Mouse (Mus musculus) layer of hippocampus, adult 8-10 months (tissue): ENCODE data around the gene Srp14. TPM values are rescaled to one million over a fixed set of nuclear protein-coding genes. Genes with fewer than 3 reads are reported as not detected.
A peak's percentile ranks its signal among the peaks of the same experiment; 100 is the strongest.

Experiments
- DNase-seq, 2 experiments: peaks; one replicate each; pipeline ENCODE4 v3.0.0; 2022; ENCODE audit warnings: low spot score in 2 of 2
- total RNA-seq, 4 experiments: library from RNA; stranded (reverse); gene quantifications; 2 replicates each; pipeline ENCODE4 v1.2.4; 2022

The Srp14 gene
- total RNA-seq, 4 experiments from 2014 or later = 174 to 183 (median 182) TPM

- no peak for DNase-seq
These were observed 11.0 kb upstream of the Srp14 start for GRCm38 (mm10) chr2:118490241-118491091.

DNA sequence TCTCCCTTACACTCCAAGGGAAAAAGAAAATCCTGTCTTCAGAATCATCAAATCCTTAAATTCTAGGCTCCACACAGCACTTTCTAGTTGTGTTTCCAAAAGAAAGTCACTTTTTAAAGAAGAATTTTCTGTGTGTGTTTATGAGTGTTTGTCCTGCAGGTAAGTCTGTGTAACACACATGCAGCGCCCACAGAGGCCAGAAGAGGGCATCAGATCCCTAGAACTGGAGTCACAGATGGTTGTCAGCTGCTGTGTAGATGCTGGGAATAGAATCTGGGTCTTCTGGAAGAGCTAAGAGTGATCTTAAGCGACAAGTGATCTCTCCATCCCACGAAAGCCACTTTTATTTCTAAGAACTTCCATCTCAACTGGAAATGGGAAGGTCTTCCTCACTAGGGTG lies 8.3 kb upstream of the Srp14 start:
- no peak for DNase-seq

DNA sequence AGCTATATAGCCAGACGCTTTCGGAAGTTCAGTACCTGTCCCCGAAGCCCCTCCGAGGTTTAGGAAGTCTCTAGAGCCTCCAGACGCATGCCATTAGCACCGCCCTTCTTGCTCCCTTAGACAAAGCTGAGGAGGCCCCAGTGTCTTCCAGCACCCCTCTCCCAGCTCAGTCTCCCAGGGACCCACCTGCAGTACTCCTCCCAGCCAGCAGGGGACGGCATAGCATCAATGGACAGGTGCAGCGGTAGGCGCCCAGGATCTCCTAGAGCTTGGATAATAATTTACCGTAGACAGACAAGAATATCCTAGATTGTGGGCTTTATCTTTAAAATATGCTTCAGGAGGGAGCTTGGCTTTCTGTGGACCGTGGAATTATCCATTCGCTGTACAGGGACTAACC lies 7.4 kb upstream of the Srp14 start:
- DNase-seq = peak in 1 of 2 experiments; percentile 66

- no peak for DNase-seq
These were observed 5.9 kb upstream of the Srp14 start for GRCm38 (mm10) chr2:118485415-118485814.

DNA sequence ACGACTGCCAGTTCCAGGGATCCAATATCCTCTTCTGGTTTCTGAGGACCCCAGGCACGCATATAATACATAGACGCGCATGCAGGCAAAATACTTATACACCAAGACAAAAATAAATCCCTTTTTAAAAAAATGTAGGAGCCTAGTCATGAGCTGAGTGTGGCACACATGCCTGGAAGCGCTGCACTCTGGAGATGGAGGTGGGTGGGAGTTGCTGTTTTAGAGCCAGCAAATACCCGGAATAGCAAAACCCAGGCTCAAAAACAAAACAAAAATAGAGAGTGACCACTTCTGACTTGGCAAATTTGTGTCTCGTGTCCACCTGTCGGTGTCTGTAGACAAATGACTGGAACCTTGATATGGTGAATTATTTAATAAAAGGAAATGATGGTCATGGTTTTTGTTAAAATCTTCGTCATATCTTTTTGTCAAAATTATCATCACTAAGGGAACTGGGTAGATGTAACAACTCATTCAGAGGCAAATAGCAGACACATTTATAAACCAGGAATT lies 4.9 kb upstream of the Srp14 start:
- no peak for DNase-seq

GRCm38 (mm10) chr2:118483032-118483431 lies 3.5 kb upstream of the Srp14 start:
- DNase-seq = no peak

DNA sequence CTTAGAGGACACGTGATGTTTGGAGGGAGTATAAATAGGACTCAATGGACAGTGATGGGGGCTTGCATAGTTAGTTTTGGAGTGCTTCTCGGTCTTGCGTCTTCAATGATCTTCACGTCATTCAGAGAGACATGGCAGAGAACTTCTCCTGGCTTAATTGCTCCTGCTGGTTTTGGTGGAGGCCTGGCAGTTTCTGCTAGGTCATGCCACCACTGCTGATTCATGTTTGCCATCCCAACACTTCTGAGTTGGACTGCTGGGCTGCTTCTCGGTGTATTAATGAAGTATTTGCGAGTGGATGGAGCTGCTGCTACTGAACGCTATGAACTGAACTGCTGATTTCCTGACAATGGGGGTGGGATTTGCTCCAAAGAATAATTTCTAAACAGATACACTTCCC lies 1.4 kb upstream of the Srp14 start:
- DNase-seq = no peak

DNA sequence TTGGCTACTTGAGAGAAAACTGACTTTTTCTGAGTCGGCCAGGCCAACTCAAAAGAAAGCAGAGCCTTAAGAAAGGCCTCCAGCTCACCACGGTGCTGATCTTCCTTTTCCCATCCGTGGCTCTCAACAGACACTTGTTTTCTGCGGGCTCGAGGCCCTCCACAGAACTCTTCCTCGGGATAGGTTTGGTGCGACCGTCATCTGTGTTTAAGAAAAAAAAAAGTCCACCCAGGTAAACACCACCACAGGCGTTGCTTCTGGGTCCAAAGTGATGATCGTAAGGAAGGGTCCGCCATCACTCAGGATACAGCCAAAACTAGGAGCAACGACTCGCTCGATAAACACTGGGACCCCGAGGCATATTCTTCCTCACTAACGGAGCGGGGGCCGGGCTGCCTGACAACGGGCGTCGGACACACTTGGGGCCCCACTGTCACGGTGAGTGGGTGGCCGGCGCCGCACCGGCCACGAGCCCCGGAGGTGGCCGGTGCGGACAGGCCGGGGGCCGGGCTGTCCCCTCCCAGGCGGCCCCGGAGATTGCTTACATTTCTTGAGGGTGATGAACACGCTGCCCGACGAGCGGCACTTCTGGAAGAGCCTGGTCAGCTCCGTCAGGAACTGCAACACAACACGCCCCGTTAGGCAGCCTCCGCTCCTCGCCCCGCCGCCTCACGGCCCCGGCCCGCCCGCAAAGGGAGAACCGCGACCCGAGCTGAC lies 520 bp downstream of the Srp14 start:
- no peak for DNase-seq

DNA sequence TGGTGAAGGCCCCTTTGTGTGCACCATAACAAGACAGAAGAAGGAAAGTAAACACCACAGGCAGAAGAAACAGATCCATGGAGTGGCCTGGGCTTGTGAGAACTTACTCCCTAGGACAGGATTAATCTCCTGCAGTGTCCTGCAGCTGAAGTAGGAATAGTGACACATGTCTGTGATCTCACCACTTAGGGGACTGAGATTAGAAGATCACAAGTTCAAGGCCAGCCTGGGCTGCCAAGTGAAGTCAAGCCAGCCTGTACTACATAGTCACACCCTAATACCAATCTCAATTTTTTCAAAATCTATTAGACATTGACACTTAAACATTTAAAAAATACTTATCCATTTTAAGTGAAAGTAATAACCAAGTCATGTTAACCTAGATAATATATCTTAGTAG lies 11.2 kb downstream of the Srp14 start:
- DNase-seq = no peak

- no peak for DNase-seq
These were observed 12.9 kb downstream of the Srp14 start for GRCm38 (mm10) chr2:118466601-118467000.

DNA sequence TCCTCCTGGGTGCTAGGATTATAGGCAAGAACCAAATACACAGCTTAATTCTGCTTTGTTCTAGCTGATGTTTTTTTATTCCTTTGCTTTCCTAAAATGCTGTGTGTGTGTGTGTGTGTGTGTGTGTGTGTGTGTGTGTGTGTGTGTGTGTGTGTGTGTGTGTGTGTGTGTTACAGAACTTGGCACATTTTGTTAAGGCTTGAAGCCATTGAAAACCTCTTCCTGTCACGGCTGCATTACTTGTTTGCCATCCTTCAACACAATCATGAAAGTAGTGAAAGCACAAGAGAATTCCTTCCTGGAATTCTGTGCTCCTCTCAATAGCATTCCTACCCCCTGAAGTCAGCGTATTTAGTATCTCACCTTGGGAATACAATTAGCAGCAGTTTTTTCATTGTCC lies 13.6 kb downstream of the Srp14 start:
- no peak for DNase-seq

DNA sequence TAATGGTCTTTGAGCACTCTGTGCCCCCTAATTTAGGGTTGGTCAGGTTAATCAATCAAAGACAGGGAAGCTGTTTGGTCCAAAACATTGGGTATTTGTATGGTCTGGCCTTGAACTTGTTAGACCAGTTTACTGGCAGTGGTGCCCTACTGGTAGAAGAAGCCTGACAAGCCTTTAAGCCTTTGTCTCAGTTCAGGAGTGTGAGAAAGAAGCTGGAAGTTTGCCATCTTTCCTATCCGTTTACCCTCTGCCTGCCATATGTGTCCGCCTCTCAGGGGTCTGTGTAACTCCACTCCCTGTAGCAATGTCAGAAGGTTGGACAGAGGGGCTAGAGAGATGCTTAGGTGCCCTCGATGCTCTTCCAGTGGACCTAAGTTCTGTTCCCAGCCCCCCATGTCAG lies 15.1 kb downstream of the Srp14 start:
- DNase-seq = no peak

- no peak for DNase-seq
These were observed 16.0 kb downstream of the Srp14 start for GRCm38 (mm10) chr2:118463480-118463879.

DNA sequence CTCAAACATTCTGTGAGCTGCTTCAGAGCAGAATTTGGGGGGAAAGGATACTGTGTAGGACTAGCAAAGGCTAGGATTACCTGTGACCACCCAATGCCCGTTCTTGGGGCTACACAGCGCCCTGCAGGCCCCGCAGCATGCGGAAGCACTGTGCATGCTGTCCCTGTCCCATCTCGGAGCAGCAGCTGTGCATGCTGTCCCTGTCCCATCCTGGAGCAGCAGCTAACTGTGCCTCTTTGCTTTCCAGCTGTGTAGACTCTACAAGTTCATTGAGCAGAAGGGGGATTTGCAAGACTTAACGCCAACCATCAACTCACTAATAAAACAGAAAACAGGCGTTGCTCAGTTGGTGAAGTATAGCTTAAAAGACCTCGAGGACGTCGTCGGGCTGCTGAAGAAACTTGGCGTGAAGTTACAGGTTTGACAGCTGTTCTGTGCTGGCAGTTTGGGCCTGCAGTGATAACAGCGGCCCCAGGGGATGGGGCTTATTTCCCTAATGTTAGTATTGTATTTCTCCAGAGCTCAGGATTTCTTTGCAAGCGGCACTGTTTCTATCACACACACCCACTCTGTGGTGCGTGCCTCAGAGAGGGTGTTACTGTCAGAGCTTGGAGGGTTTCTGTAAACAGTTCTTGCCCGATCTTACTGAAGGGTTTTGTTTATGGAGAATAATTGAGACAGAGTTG lies 17.9 kb downstream of the Srp14 start:
- DNase-seq = no peak

DNA sequence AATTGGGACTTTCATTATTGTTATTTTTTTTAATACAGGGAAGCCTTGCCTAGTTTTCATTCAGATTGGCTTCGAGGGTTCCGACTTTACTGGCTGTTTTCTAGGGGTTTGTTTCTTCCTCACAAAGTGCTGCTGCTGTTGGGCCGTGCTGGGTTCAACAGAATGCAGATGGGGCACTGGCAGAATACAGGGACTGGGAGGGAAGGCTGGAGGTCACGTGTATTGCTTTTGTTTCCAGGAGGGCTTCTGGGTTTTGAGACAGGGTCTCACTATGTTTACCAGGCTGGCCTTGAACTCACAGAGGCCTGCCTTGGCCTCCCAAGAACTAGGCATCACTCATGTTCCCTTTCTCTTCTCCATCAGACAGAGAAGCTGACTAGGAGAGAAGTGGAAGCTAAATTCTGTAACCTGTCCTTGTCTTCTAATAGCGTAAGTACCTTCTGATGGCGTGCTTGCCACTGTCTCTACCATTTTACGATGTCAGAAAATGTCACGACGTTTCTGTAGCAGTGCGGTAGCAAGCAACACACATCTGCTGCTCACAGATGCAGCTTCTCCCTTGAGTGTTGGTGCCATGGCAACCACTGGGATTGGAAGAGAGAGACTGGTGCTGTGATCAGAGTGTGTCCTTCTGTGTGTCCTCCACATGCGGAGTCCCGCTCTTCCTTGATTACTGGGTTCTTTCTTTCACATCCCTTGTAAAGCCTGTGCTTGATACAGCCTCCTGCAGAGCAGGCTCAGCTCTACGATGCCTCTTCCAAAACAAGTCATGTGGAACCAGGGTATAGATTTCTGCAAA lies 21.8 kb downstream of the Srp14 start:
- DNase-seq = peak; percentile 66 to 70

DNA sequence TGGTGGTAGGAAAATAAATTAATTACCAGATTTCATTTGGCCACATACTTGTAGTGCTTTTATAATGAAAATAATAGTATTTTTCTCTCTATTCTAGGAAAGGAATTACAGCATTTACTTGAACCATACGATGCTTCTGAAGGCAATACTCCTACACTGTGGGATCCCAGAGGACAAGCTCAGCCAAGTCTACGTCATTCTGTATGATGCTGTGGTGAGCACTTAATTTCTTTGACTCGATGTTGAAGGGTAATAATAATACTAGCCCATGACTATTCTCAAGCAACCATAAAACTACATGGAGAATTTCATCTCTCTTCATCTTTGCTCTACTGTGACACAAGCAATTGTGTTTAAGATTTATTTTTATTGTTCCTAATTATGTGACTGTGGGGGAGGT lies 22.5 kb downstream of the Srp14 start:
- DNase-seq = no peak

- no peak for DNase-seq
These were observed 28.5 kb downstream of the Srp14 start for GRCm38 (mm10) chr2:118451056-118451455.

GRCm38 (mm10) chr2:118448181-118448580 lies 31.3 kb downstream of the Srp14 start:
- peak; percentile 38 to 50 for DNase-seq

GRCm38 (mm10) chr2:118445696-118446674 lies 33.5 kb downstream of the Srp14 start:
- DNase-seq = peak in 1 of 2 experiments; percentile 52

GRCm38 (mm10) chr2:118442723-118443122 lies 36.8 kb downstream of the Srp14 start:
- DNase-seq = no peak
